Mouse (Mus musculus) ES-Bruce4 (cell line): ENCODE results near the gene Olfr1357.

Experiments used
- CTCF ChIP-seq: IDR thresholded peaks from one replicate; pipeline ENCODE4 v1.8.1; 2011; ENCODE audit warnings: low read depth, low read length
- EP300 ChIP-seq: IDR thresholded peaks from 2 replicates; pipeline ENCODE4 v1.6.1; 2011; ENCODE audit warnings: low read depth, low read length; ENCODE audit not compliant: insufficient read depth

DNA sequence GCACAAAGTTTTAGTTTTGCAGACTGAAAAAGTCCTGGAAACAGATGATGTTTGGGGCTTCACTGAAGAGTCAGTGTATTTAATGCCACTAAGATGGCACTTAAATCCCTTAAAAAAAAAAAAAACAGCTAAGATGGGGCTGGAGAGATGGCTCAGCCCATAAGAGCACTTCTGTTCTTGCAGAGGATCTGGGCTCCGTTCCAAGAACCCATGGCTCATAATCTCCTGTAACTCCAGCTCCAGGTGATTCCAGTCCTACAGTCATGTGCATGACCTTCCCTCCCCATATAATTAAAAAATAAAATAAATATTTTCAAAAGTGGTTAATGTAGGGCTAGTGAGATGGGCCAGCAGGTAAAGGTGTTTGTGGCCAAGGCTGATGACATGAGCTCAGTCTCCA, 52.8 kb downstream of the Olfr1357 start:
- TF ChIP-seq CTCF (no peak), EP300 (no peak)
